Mouse (Mus musculus) liver, adult (tissue): ENCODE data around the gene Sh2d7.

ENCODE experiments used
- GATA4 ChIP-seq: IDR thresholded peaks from 2 replicates; pipeline ENCODE4 v1.6.1; 2014; ENCODE audit warnings: mild to moderate bottlenecking, low read length; ENCODE audit not compliant: insufficient replicate concordance

The Sh2d7 gene

GRCm38 (mm10) chr9:54568732-54569131 lies 29.9 kb downstream of the Sh2d7 start:
- no peak for TF ChIP-seq GATA4

GRCm38 (mm10) chr9:54571130-54571839 lies 32.5 kb downstream of the Sh2d7 start:
- 0 out of 2 replicates have a peak, but pooled peaks have one; percentile 17 for TF ChIP-seq GATA4

- no peak for TF ChIP-seq GATA4
These were observed 44.9 kb downstream of the Sh2d7 start for GRCm38 (mm10) chr9:54583712-54584111.

- no peak for TF ChIP-seq GATA4
These were observed 47.0 kb downstream of the Sh2d7 start for GRCm38 (mm10) chr9:54585839-54586198.

- no peak for TF ChIP-seq GATA4
These were observed 47.6 kb downstream of the Sh2d7 start, which contains the start of gene Idh3a for GRCm38 (mm10) chr9:54586199-54587061. Gene Idh3a (plus strand): TSS chr9:54586334.

DNA sequence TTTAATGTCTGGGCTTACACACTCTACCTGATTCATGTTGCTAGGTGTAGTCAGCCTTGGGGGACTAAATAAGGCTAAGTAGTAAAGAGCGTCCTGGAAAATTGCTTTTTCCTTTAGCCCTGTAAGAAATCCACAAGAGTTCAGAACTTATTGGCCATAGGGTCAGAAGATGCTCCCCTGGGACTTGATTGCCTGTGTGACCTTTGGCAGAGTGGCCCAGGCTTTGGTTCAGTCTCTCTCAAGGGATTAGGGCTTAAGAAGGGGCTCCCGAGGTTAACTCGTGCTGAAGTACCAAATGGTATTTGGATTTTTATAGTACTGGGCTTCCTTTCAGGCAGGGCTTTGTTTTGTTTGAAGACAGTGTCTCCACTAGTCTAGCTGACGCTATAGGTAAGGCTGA lies 49.1 kb downstream of the Sh2d7 start:
- TF ChIP-seq GATA4 = no peak
